ENCODE assay signal across 8 mouse cellular contexts in the genomic region with DNA sequence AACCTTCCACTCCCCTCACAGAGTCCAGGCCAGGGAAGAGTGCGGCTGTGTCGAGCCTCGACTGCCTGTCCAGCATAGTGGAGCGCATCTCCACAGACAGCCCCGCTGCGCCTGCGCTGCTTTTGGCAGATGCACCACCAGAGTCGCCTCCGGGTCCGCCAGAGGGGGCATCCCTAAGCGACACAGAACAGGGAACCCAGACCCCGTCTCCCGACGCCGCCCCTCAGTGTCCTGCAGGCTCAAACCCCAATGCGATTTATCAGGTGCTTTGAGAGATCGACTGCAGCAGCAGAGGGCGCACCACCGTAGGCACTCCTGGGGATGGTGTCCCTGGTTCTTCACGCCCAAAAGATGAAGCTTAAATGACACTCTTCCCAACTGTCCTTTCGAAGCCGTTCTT. TPM values are rescaled to one million over a fixed set of nuclear protein-coding genes. Genes with fewer than 3 reads are reported as not detected.
A peak's percentile ranks its signal among the peaks of the same experiment; 100 is the strongest.
DNase-seq lines count a peak whose midpoint lies in the region; ATAC-seq and TF ChIP-seq lines count a peak whose summit lies in the region.

No protein-coding gene starts in this region.

- no peak for ATAC-seq in cerebellum, adult (ENCODE audit: insufficient number of reproducible peaks, low FRiP score, low TSS enrichment)
- no peak for ATAC-seq in forebrain, embryonic 12.5 days (ENCODE audit: low FRiP score)
- ATAC-seq in midbrain, embryonic 12.5 days (ENCODE audit: low FRiP score, low read depth): 0 out of 2 replicates have a peak, but pooled peaks have one; percentile 28
- no peak for ATAC-seq in erythroblast, adult 5-6 weeks (replicated peaks; ENCODE audit: low FRiP score, poor library complexity, severe bottlenecking)

- WGBS in cerebellum, adult 2 months: 2% methylated on average over 22 of the region's 22 CpGs
- WGBS in lung, adult 2 months: 2% methylated on average over 22 of the region's 22 CpGs
- WGBS in forebrain, embryonic 12.5 days: 2% methylated on average over 22 of the region's 22 CpGs
- WGBS in midbrain, embryonic 12.5 days: 5% methylated on average over 22 of the region's 22 CpGs

- H3K36me3 ChIP-seq in forebrain, embryonic 12.5 days (replicated peaks): no peaks in the 10 kb centered on the region
- no peaks in the 10 kb centered on the region for H3K36me3 ChIP-seq in midbrain, embryonic 12.5 days

- peak; percentile 68 for TF ChIP-seq CTCF in cerebellum, adult 2 months (IDR thresholded peaks at IDR 0.05; ENCODE audit: borderline replicate concordance, insufficient read depth, low read depth, low read length)
- TF ChIP-seq CTCF in lung, adult 2 months (IDR thresholded peaks at IDR 0.05; ENCODE audit: insufficient read depth, low read length): 0 out of 2 replicates have a peak, but pooled peaks have one; percentile 17

- no peak overlapping the region for H3K4me3 ChIP-seq in cerebellum, adult 2 months (replicated peaks; ENCODE audit: insufficient read depth, low read depth, low read length)
- H3K4me3 ChIP-seq in lung, adult 2 months (replicated peaks; ENCODE audit: extremely low read depth, low read depth, low read length): no peak overlapping the region
- H3K4me3 ChIP-seq in forebrain, embryonic 12.5 days (replicated peaks): peak overlapping the region; percentile 22; the same call in 1 of the 2 replicates
- H3K4me3 ChIP-seq in midbrain, embryonic 12.5 days: peak overlapping the region; percentile 19

- H3K9me3 ChIP-seq in forebrain, embryonic 12.5 days: no peaks in the 10 kb centered on the region
- H3K9me3 ChIP-seq in midbrain, embryonic 12.5 days: no peaks in the 10 kb centered on the region

- no peak overlapping the region for H3K27ac ChIP-seq in cerebellum, adult 2 months (ENCODE audit: insufficient read depth, low read length)
- no peak overlapping the region for H3K27ac ChIP-seq in forebrain, embryonic 12.5 days
- no peak overlapping the region for H3K27ac ChIP-seq in midbrain, embryonic 12.5 days (replicated peaks)

- TF ChIP-seq POLR2A in cerebellum, adult 2 months (IDR thresholded peaks at IDR 0.05; ENCODE audit: borderline replicate concordance, insufficient read depth, low read length): no peak
- TF ChIP-seq POLR2A in lung, adult 2 months (IDR thresholded peaks at IDR 0.05; ENCODE audit: borderline replicate concordance, extremely low read depth, low read depth, low read length): no peak

- peak; percentile 47 to 60 for DNase-seq in cerebellum, adult 2 months
- no peak for DNase-seq in lung, adult 2 months
- DNase-seq in lung, postnatal 14 days: no peak
- no peak for DNase-seq in left cerebral cortex, adult 8-10 months (ENCODE audit: low spot score in 2 of 2)

- H3K4me2 ChIP-seq in forebrain, embryonic 12.5 days: peak overlapping the region; percentile 36
- peak overlapping the region; percentile 39 for H3K4me2 ChIP-seq in midbrain, embryonic 12.5 days (replicated peaks)

- H3K4me1 ChIP-seq in cerebellum, adult 2 months (ENCODE audit: control insufficient read depth, insufficient read depth, low read length): no peaks in the 10 kb centered on the region
- no peaks in the 10 kb centered on the region for H3K4me1 ChIP-seq in lung, adult 2 months (ENCODE audit: control insufficient read depth, insufficient read depth, low read length)
- peaks cover 22% of the 10 kb centered on the region for H3K4me1 ChIP-seq in forebrain, embryonic 12.5 days
- peaks cover 21% of the 10 kb centered on the region for H3K4me1 ChIP-seq in midbrain, embryonic 12.5 days

- no peaks in the 10 kb centered on the region; the same call in 1 of the 2 replicates for H3K27me3 ChIP-seq in cerebellum, adult 2 months (ENCODE audit: control insufficient read depth, insufficient read depth, low read length)
- H3K27me3 ChIP-seq in forebrain, embryonic 12.5 days: peaks cover 72% of the 10 kb centered on the region
- H3K27me3 ChIP-seq in midbrain, embryonic 12.5 days: peaks cover 74% of the 10 kb centered on the region

- H3K9ac ChIP-seq in forebrain, embryonic 12.5 days: no peak overlapping the region; the same call in 1 of the 2 replicates
- no peak overlapping the region for H3K9ac ChIP-seq in midbrain, embryonic 12.5 days (replicated peaks)

RNA-seq across cellular contexts. Expression of gene Myod1, which starts 1.8 kb away (rescaled TPM):
- polyA plus RNA-seq in cerebellum, adult 2 months (2012; rRNA removed): 0.08 TPM in 1 of 2 replicates, not detected in the other
- polyA plus RNA-seq in lung, adult 2 months (2012; rRNA removed): 1.1 TPM in 1 of 2 replicates, not detected in the other
- polyA plus RNA-seq in forebrain, embryonic 12.5 days (2016; fragmentation: Nextera tagmentation; extraction: Ambion mirVana): 0.33 TPM in 1 of 2 replicates, not detected in the other
- polyA plus RNA-seq in midbrain, embryonic 12.5 days (2016; fragmentation: Nextera tagmentation; extraction: Ambion mirVana): not detected in 2 replicates
- under 1 TPM in 2 of 4 experiments, not detected in 2; 0.19 to 0.23 TPM for total RNA-seq in left cerebral cortex, adult 8-10 months (2022)
- not detected in 2 replicates for total RNA-seq in erythroblast, adult 5-6 weeks (2015; ENCODE audit: low replicate concordance)
- not detected in 2 replicates for total RNA-seq in erythroblast, adult 5-6 weeks (2017; ENCODE audit: low replicate concordance)

RNA-seq across cellular contexts. Expression of gene Kcnc1, which starts 18.2 kb away (rescaled TPM):
- polyA plus RNA-seq in cerebellum, adult 2 months (2012; rRNA removed): 325 and 338 TPM in 2 replicates
- 0.32 and 0.40 TPM in 2 replicates for polyA plus RNA-seq in lung, adult 2 months (2012; rRNA removed)
- polyA plus RNA-seq in forebrain, embryonic 12.5 days (2016; fragmentation: Nextera tagmentation; extraction: Ambion mirVana): 4.8 and 4.9 TPM in 2 replicates
- 7.1 and 9.5 TPM in 2 replicates for polyA plus RNA-seq in midbrain, embryonic 12.5 days (2016; fragmentation: Nextera tagmentation; extraction: Ambion mirVana)
- 100 to 1,000 TPM; 134 to 153 (median 136) TPM for total RNA-seq in left cerebral cortex, adult 8-10 months (2022)
- not detected in 2 replicates for total RNA-seq in erythroblast, adult 5-6 weeks (2015; ENCODE audit: low replicate concordance)
- total RNA-seq in erythroblast, adult 5-6 weeks (2017; ENCODE audit: low replicate concordance): not detected in 2 replicates

Comparison
In these comparisons a context has a peak if more than half of its experiments do, and no peak if none do; other contexts are left out.
1. DNase-seq: peak in cerebellum, adult 2 months (2 of 2); none in lung, adult 2 months (single experiment), lung, postnatal 14 days (single experiment) and left cerebral cortex, adult 8-10 months (0 of 2).
2. H3K4me3 ChIP-seq: peak in forebrain, embryonic 12.5 days (single experiment) and midbrain, embryonic 12.5 days (single experiment); none in cerebellum, adult 2 months (single experiment) and lung, adult 2 months (single experiment).
3. RNA of gene Kcnc1, which starts 18.2 kb away (polyA plus RNA-seq): 325 to 338 TPM in cerebellum, adult 2 months; 7.1 to 9.5 TPM in midbrain, embryonic 12.5 days, 4.8 to 4.9 TPM in forebrain, embryonic 12.5 days and 0.32 to 0.40 TPM in lung, adult 2 months; every median in the first group is over 10 times any median in the second.